Mouse (Mus musculus): Measurements from ENCODE around the gene Wdfy4. TPM values are rescaled to one million over a fixed set of nuclear protein-coding genes. Genes with fewer than 3 reads are reported as not detected.

Gene Wdfy4
- total RNA-seq, 2 experiments from 2014 or later = 0.47 to 0.59 TPM

DNA sequence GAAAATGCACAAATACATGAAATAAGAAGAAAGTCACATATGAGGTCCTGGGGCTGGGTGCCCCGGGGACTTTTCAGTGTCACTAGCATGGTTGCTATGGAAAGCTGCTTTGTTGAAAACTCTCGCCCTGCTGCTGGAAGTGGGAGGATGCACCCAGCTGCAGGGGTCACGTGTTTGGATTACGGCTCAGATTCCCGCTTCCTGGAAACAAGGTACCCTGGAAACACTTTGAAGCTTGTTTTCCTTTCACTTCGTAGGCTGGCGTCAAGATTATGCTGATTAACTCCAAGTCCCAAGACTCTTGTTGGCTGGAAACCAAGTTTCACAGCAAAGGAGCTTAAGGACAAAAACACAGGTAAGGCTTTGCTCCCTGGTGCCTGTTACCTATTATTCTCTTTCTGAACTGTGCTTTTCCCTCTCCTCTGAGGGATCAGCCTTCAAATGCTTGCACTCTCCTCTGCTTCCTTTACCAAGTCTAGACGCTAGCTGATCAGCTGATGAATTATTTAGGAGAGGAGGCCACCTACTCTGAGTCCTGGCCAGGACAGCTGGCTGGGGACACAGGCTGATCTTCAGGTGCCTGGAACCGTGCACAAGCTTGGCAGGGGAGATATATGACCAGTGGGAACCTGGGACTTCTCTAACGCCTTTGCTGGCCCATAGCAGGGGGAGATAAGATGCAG, 190.2 kb downstream of the Wdfy4 start:
- no peak for DNase-seq
- intact Hi-C loops (cut with DNase I) = no loop called here

DNA sequence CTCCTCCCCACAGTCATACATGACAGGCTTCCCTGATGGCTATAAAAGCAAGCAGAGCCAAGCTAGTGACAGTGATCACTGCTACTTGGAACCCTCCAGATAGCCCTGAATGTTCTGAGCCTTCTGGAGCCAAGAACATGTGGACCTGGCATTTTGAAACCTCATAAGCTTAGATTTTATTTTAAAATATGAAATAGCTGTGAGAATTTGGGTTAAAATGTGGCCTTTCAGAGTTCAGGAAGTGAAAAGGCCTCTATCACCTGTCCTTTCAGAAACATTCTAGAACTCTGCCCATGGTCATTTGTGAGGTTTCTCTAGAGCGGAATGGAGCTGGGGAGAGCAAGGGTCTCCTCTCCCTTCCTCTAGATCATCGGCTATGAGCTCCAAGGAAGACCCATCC, 194.2 kb downstream of the Wdfy4 start, which contains the start of gene Lrrc18:
TSS of gene Lrrc18 (plus strand) at position 301 of the 400 bp plus-strand sequence.
- intact Hi-C loops (cut with DNase I) = no loop called here

DNA sequence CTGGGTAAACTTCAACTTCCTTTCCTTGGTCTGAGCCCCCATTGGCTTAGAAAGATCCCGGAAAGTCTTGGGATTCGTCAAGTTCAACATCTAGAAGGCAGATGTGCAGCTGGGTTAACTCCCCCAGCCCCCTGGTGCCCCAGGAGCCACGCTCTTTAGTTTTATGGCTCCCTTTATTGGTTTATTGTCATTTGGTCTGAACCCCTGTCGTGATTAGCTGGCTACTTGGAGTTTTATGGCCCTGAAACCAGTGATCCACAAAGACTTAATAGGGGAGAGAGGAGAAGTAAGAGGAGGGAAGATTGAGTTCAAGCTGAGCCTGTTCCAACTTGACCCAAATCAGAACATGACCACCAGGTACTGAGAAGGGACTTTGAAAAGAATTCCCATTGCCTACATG, 198.6 kb downstream of the Wdfy4 start:
- intact Hi-C loops (cut with DNase I) = no loop called here
- DNase-seq = no peak

More for the DNA sequence above, 194.2 kb downstream of the Wdfy4 start, which contains the start of gene Lrrc18:
- no peak for DNase-seq

DNA sequence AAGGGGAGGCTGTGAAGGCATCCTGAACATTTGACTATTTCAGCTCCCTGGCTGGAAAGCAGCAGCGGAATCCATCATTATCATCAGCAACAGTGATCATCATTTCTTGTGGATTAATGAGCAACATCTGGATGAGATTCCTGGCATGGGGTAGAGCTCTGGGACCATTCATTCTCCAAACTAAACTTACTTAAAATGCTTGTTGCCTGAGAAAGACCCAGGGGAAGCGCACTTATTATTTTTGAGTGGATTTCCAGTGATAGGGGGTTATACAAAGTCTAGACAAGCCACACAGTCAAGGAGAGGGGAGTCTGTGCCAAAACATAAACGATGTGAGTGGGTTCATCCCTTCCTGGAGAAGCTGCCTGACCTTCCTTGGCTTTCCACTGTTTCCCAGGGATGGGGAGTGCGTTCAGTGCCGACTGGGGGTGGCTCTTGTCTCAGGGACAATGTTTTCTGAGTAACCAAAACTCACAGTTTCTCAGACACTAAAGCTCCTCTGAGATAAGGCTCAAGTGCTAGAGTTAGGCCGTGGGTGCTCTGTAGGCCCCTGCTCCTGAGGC, 201.1 kb downstream of the Wdfy4 start:
- intact Hi-C loops (cut with DNase I) = no loop called here
- no peak for DNase-seq

DNA sequence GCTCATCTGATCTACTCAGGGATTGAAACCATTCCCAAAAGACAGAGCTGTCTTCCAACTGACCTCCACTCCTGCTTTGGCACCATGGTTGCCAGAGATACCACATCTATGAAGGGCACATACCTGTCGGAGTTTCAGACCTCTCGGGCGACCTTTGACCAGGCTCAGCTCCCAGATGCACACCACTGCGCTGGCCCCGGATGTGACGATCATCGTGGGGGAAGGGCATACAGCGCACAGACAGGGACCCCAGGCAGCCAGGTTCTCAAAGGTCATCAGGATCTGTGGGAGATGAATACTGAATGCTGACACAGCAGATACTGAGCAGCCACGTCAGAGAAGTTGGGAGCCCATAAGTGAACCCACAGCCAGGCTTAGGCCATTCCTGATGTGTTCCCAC, 214.6 kb downstream of the Wdfy4 start:
- intact Hi-C loops (cut with DNase I) = no loop called here
- DNase-seq = no peak

DNA sequence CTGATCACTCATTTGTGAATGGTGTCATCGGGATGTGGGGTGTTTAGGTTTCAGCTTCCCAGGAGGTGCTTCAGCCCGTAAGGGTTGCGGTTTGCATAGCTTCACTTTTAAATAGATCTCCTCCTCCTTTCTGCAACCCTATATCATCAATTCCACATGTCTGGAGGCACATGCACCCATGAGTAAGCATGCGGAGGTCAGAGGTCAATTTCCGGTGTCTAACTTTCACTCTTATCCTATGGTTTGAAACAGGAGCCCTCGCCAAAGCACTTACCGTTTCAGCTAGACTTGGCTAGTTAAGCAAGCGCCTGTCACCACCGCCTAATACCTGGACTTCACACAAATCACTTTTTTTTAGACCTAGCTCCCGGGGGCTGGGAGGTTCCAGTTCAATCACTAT, 220.6 kb downstream of the Wdfy4 start:
- intact Hi-C loops (cut with DNase I) = loop anchor here (5.0 kb wide), 3 partner anchors 68 to 357 kb away; partner anchors contain the start of gene Vstm4
- no peak for DNase-seq

DNA sequence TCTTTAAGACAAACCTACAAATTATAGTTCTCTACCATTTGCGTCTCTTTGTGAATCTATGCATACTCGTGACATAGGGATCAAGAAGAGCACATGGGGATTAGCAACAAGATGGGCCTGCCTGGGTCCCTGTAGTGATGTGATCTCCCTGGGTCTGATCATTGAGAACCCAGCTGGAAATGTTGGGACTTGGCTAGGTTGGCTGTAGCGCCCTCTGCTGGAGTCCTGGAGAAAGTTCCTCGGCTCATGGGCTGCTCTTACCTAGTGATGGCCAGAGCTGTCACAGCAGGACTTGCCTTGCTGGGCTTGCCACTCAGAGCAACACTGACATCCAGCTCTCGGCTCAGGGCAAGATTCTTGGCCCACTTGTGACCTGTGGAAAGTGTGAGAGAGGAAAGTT, 224.8 kb downstream of the Wdfy4 start:
- intact Hi-C loops (cut with DNase I) = loop anchor here (2.0 to 5.0 kb wide), 4 partner anchors 72 to 353 kb away; partner anchors contain the start of gene Vstm4
- DNase-seq = peak; percentile 58 to 63

DNA sequence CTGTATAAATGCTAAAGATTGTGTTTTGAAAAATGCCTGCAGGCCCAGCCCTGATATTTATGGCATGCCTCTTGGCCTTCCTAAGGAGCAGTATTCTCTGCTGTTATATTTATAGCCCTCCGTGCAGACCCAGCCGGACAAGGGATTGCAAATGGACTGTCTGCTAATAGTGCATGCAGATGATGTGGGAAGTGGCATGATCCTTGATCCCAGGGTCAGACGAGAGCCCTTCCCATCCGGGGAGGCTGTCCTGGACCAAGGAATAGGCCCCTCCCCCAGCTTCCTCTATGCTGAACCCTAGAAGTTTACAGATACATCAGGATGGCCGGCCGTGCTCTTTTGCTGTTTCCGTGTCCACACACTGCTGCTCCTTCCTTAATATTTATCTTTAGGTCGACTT, 226.6 kb downstream of the Wdfy4 start:
- intact Hi-C loops (cut with DNase I) = loop anchor here (5.0 kb wide), 1 partner anchor 121 kb away; no protein-coding TSS in a partner anchor
- no peak for DNase-seq

DNA sequence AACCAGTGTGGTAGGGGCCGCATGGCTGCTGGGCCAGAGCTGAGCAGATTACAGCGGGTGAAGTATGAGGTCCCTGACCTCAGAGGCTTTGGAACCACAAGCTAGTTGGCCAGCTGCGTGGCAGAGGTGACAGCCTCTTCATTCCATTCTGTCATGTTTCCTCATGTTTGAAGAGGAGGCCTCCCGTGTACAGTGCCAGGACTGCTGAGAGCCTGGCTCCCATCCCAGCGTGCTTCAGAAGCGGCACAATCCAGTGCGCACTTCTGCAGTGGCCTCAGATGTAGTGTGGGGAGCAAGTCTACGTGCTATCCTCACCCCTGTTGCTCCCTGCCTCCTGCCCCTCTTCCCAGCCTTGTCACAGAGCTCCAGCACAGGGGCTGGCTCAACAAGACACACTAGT, 228.8 kb downstream of the Wdfy4 start:
- DNase-seq = no peak
- intact Hi-C loops (cut with DNase I) = loop anchor here (5.0 kb wide), 1 partner anchor 119 kb away; no protein-coding TSS in a partner anchor

DNA sequence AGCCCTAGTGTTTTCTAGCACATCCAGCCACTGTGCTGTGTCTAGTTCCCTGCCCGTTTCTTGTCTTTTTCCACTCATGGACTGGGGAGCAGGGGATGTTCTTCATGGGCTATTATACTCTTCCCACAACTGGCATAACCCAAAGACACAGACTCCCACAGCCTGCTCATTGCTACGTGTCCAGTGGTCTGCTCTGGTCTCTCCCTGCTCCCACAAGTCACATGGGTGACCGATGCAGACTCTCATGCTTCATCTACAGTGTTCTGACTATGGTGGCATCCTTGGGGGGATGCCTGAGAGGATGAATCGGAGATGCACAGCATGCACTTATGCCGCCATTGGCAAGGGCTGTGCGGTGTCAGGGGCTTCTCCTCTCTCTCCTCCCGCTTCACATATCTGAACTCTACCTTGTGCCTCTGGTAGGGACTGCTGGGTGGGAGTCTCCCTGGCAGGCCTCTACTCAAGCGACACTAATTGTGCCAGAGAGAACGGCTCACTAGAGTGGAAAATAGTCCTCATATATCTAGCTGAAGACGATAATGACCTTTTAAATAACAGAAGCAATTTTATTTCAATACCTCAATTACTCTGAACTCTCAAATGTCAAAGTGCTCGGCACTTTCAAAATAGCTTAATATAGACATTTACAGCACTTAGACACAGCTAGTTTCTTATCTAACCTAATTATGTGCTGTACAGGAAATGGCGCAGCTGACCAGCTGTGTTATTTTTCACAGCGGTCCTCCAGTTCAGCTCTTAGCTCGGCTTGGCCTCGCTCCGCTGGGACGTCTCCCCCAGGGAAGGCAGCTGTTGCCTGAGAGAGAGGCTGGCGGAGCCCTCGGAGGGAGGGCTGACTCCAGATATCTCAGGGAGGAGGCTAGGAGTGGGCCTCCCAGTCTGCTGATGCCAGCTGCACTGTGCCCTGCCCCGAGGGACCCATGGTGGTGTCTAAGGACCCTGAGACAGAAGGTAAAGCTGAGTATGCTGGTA, 234.7 kb downstream of the Wdfy4 start:
- DNase-seq = peak; percentile 50 to 65
- intact Hi-C loops (cut with DNase I) = no loop called here

DNA sequence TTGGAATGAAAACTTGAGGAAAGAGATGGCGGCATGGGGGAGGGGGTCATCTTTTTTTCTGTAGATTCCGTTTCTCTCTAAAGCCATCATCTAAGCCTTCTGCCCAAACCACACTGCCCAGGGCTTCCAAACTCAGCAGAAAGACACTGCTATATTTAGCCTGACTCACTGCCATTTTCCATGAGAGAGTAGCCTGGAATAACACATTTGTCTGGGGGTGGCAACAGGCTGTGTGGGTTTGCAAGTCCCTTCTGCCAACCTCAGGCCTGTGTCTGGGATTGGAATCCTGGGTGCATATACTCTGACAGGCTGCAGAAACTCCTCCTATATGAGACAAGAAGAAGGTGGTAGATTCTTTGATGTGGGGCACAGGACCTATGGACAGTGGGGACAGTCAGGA, 237.8 kb downstream of the Wdfy4 start:
- intact Hi-C loops (cut with DNase I) = loop anchor here (5.0 kb wide), 1 partner anchor 415 kb away; no protein-coding TSS in a partner anchor
- DNase-seq = no peak

DNA sequence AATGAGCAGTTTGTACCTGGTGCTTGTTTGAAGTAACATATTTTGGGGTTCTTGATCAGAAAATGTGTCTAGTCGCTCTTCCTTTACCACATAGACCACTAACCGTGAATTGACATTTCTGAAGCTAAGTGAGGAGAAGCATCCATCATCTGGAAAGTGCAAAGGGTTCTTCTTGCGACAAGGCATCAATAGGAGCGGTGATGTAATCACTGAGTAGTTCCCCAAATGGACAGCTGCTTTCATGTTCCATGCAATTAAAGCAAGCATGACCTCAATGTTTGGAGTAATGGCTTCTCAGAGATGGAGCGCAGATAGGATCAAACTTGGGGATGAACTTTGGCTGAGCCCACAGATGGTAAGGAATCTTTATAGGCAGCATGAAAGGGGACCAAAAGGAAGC, 246.1 kb downstream of the Wdfy4 start:
- intact Hi-C loops (cut with DNase I) = no loop called here
- DNase-seq = no peak

DNA sequence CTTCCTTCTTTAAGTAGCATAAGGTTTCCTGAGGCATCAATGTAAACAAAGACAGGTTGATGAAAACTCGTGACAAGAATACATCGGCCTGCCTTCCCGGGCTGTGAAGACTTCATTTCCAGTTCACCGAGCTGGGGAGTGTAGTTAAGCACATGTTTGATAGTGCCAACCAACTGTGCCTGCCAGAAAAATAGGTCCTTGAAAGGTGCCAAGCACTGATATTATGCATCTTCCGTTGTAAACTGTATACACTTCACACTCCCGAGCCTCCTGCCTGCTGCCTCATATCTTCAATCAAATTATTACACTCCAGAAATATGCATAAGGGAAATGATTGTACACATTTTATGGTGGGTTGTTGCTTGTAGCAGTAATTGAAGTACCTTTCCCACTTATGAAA, 251.2 kb downstream of the Wdfy4 start:
- intact Hi-C loops (cut with DNase I) = no loop called here

DNA sequence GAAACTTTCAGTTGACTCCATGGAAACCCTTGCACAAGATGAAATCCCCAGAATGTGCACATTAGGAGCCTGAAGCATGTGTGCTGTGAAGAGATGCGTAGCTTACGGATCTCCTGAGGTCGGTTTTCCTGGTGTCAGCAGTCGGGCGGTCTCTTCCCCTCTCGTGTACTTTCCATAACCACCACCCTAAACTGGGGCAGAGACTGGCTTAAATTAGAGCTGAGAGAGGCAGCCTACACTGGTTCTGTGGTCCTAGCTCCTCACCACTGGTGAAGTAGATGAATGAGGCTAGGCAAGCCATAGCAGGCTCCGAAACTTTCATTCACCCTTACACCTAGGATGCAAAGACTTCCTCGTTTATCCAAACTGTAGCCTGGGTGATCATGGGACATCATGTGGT, 253.1 kb downstream of the Wdfy4 start:
- intact Hi-C loops (cut with DNase I) = no loop called here
- DNase-seq = no peak

More for the DNA sequence above, 251.2 kb downstream of the Wdfy4 start:
- DNase-seq = no peak

DNA sequence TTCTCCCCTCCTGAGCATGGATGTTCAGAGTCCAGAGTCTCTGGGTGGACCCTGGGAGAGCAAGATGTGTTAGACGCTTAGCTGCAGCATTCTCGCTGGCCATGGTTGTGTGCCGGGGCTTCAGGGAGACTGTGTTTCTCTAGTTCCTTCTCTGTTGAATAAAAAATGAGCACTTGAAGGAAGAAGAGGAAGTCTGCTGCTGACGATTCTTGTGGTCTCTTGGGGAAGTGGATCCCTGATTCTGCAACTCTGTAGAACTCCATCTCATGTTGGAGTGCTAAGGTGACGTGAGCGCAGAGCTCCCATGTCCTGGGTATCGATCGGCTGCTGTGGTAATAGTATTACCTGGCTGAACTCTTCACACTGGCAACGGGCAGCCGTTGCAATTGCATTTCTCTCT, 253.6 kb downstream of the Wdfy4 start:
- no peak for DNase-seq
- intact Hi-C loops (cut with DNase I) = no loop called here

DNA sequence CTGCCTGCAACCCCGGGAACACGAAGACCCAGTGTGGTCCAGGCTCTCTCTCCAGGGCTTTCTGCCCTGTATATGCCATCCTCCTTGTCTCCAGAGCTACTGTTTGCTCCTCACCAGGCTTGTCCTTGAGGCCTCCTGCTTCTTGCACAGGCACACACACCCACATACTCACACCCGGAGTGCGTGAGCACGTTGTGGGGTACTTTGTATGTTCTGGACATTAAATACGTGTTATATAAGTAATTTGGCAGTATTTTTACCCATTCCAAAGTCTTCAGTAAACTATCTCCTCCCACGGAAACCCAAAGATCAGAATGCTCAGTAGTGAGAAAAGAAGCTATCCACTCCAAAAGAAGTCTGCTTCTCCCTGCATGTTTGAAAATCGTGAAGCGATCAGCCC, 261.4 kb downstream of the Wdfy4 start:
- DNase-seq = no peak
- intact Hi-C loops (cut with DNase I) = no loop called here

DNA sequence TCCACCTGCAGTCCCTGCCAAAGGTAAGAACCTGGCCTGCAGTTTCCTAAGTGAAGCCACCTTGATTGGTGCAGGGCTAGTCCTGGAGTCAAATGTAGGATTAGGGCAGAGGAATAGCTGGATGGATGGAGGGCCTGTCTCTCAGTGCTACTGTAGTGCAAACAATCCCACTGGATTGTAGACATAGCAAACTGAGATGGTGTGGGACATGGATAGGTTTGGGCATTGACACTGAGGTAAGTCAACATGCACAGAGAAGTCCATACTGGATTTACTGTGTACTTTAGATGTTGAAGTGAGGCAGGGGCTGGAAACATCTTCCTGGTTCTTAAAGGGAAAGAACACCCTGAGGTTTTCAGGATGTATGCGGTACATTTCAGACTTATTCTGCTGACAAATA, 267.4 kb downstream of the Wdfy4 start:
- intact Hi-C loops (cut with DNase I) = no loop called here
- DNase-seq = no peak

DNA sequence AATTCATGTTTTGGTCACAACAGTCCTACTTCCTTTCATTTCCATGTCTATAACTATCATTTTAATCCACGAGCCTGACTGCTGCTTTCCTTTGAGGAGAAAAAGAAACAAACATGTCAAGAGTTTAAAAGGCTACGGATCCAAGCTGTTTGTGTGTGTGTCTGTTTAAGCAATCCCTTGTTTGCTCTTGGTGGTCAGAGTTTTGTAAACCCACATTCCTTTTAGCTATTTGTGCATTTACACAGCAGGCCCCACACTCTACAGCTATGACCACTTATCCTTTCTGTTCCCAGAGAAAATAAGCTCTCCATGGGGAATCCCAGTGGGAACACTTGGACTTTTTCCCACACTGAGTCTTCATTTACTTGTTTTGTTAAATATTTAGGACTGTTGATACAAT, 269.9 kb downstream of the Wdfy4 start:
- intact Hi-C loops (cut with DNase I) = no loop called here
- no peak for DNase-seq

DNA sequence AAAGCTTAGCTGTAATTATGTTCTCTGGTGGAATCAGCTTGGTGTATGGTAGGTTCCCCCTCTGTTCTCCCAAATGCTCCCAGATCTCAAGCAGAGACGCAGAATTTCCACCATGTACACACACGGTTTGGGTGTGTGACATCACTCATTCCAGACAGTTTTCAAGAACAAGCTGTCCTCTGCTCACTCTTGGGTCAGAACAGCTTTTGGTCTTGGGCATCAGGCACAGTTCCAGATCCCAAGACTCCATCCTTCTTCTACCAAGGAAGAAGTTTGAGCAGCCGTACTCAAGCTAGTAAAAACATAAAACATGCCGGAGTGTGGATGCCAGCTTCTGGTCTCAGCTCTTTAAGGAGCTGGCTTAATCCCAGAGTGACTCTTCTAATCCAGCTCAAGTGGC, 274.1 kb downstream of the Wdfy4 start:
- intact Hi-C loops (cut with DNase I) = no loop called here
- no peak for DNase-seq
